Mouse (Mus musculus): ENCODE measurements around the gene Il1r2. TPM values are rescaled to one million over a fixed set of nuclear protein-coding genes. Genes with fewer than 3 reads are reported as not detected.
A peak's percentile ranks its signal among the peaks of the same experiment; 100 is the strongest.

The Il1r2 gene
- polyA plus RNA-seq, 1 experiment: 0.10 TPM

DNA sequence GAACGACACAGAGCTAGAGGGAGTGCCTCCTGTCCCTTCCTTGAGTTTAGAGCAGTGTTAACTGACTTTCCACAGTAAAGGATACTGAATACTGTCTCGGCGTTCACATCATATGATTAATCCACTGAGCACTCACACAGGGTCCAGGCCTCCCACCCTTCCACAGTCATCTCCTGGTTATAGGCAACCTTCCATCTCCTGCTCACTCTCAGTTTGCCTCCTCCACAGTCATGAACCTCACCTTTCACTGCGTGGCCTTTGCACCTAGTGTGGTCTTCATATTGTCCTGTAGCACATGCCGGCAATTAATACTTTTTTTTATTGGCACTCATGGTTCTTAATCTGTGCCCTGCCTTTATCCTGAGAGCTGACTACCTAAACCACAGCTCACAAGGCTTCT lies 44.3 kb upstream of the Il1r2 start:
- Histone ChIP-seq H3K4me2 (ENCODE audit: low read depth) (no peak overlapping the region), H3K36me3 (ENCODE audit: control insufficient read depth, insufficient read depth) (peaks cover 20% of the 10 kb centered on the region), H3K27me3 (ENCODE audit: control insufficient read depth, insufficient read depth, insufficient read length) (no peaks in the 10 kb centered on the region), H3K4me3 (no peak overlapping the region), H3ac (ENCODE audit: control insufficient read depth, insufficient read length) (no peak overlapping the region), H3K79me2 (ENCODE audit: control insufficient read depth, insufficient read depth) (no peaks in the 10 kb centered on the region)
- no peak for TF ChIP-seq E2F4 (IDR thresholded peaks at IDR 0.05; ENCODE audit: insufficient read depth)
- peak; percentile 77 for TF ChIP-seq POLR2AphosphoS2 (IDR thresholded peaks at IDR 0.05; ENCODE audit: insufficient read length, low read depth)
- TF ChIP-seq REST (IDR thresholded peaks at IDR 0.05; ENCODE audit: insufficient read depth, insufficient read length): no peak
- no peak for TF ChIP-seq MYOG (IDR thresholded peaks at IDR 0.05; ENCODE audit: control insufficient read depth in 1 of 3, insufficient read depth in 1 of 3, insufficient read length in 2 of 3, low read depth in 2 of 3)
- TF ChIP-seq SRF (IDR thresholded peaks at IDR 0.05; ENCODE audit: control insufficient read depth, insufficient read length, low read depth): no peak
- no peak for TF ChIP-seq USF1 (IDR thresholded peaks at IDR 0.05; ENCODE audit: low read depth)
- no peak for TF ChIP-seq MYOD1 (IDR thresholded peaks at IDR 0.05; ENCODE audit: control insufficient read depth in 1 of 3, insufficient read length in 2 of 3, low read depth in 2 of 3)
- TF ChIP-seq MAX (IDR thresholded peaks at IDR 0.05; ENCODE audit: low read depth): no peak
- TF ChIP-seq TCF3 (IDR thresholded peaks at IDR 0.05; ENCODE audit: insufficient read length, low read depth): no peak
- peak; percentile 26 for TF ChIP-seq POLR2A (IDR thresholded peaks at IDR 0.05; ENCODE audit: insufficient read length, low read depth)
- no peak for TF ChIP-seq TCF12 (IDR thresholded peaks at IDR 0.05; ENCODE audit: insufficient read depth, poor library complexity, severe bottlenecking)

DNA sequence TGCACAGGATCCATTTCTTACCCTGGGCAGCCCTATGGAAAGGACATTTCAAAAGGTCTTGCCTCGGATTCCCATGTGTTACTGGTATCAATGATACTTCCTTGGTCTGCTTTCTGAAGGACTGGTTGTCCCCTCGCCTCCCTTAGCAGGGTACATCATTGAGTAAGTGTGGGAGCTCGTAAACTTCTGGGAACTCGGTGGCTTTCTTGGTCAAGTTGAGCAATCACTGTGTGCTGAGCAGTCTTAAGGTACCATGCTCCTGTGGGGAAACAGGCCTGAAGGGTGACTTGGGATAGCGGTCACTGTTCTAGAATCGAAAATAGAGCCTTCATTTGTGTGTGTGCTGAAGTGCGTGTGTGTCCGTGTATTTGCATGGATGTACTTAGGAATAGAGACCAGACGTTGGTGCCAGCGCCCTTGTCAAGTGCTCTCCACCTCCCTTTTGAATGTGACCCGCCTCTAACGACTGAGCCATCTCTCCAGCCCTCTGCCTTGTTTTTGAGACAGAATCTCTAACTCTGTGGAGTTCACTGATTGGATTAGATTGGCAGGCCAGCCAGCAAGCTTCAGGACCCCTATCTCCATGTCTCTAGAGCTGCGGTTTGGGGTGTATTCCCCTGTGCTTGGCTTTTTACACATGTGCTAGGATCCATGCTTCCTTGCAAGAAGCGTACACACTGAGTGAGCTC lies 43.4 kb upstream of the Il1r2 start:
- no peaks in the 10 kb centered on the region for H3K79me2 ChIP-seq (ENCODE audit: control insufficient read depth, insufficient read depth)
- no peak overlapping the region for H3ac ChIP-seq (ENCODE audit: control insufficient read depth, insufficient read length)
- H3K4me2 ChIP-seq (ENCODE audit: low read depth): no peak overlapping the region
- TF ChIP-seq POLR2AphosphoS2 (IDR thresholded peaks at IDR 0.05; ENCODE audit: insufficient read length, low read depth) (peak; percentile 25), TCF3 (IDR thresholded peaks at IDR 0.05; ENCODE audit: insufficient read length, low read depth) (no peak), SRF (IDR thresholded peaks at IDR 0.05; ENCODE audit: control insufficient read depth, insufficient read length, low read depth) (no peak), MYOG (IDR thresholded peaks at IDR 0.05; ENCODE audit: control insufficient read depth in 1 of 3, insufficient read depth in 1 of 3, insufficient read length in 2 of 3, low read depth in 2 of 3) (no peak), CEBPB (IDR thresholded peaks at IDR 0.05; ENCODE audit: insufficient read depth, poor library complexity, severe bottlenecking) (no peak), MYOD1 (IDR thresholded peaks at IDR 0.05; ENCODE audit: control insufficient read depth in 1 of 3, insufficient read length in 2 of 3, low read depth in 2 of 3) (no peak), TCF12 (IDR thresholded peaks at IDR 0.05; ENCODE audit: insufficient read depth, poor library complexity, severe bottlenecking) (no peak), POLR2A (IDR thresholded peaks at IDR 0.05; ENCODE audit: insufficient read length, low read depth) (no peak), MAX (IDR thresholded peaks at IDR 0.05; ENCODE audit: low read depth) (no peak)
- peaks cover 15% of the 10 kb centered on the region for H3K36me3 ChIP-seq (ENCODE audit: control insufficient read depth, insufficient read depth)
- no peak overlapping the region for H3K4me3 ChIP-seq
- H3K27me3 ChIP-seq (ENCODE audit: control insufficient read depth, insufficient read depth, insufficient read length): no peaks in the 10 kb centered on the region

DNA sequence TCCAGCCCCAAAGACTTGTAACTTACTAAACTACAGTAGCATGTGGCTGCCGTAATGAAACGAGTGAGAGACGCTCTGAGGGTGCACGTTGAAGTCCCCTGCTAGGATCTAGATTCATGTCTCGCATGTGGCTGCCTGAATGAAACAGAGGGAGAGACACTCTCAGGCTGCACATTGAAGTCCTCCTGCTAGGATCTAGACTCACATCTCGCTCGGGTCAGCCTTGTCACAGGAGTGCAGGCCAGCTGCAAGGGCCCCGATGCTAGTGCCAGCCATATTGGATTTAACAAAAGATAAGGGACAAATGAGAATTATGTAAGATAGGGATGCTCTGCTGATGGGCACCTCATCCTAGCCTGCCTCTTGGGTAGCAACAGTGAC lies 42.9 kb upstream of the Il1r2 start:
- TF ChIP-seq MYOD1 (IDR thresholded peaks at IDR 0.05; ENCODE audit: control insufficient read depth in 1 of 3, insufficient read length in 2 of 3, low read depth in 2 of 3): no peak
- TF ChIP-seq REST (IDR thresholded peaks at IDR 0.05; ENCODE audit: insufficient read depth, insufficient read length): no peak
- no peak for TF ChIP-seq MAX (IDR thresholded peaks at IDR 0.05; ENCODE audit: low read depth)
- TF ChIP-seq POLR2AphosphoS2 (IDR thresholded peaks at IDR 0.05; ENCODE audit: insufficient read length, low read depth): peak; percentile 52
- TF ChIP-seq SRF (IDR thresholded peaks at IDR 0.05; ENCODE audit: control insufficient read depth, insufficient read length, low read depth): no peak
- TF ChIP-seq MYOG (IDR thresholded peaks at IDR 0.05; ENCODE audit: control insufficient read depth in 1 of 3, insufficient read depth in 1 of 3, insufficient read length in 2 of 3, low read depth in 2 of 3): no peak
- TF ChIP-seq CEBPB (IDR thresholded peaks at IDR 0.05; ENCODE audit: insufficient read depth, poor library complexity, severe bottlenecking): no peak
- Histone ChIP-seq H3K4me2 (ENCODE audit: low read depth) (no peak overlapping the region), H3ac (ENCODE audit: control insufficient read depth, insufficient read length) (no peak overlapping the region), H3K27me3 (ENCODE audit: control insufficient read depth, insufficient read depth, insufficient read length) (no peaks in the 10 kb centered on the region), H3K36me3 (ENCODE audit: control insufficient read depth, insufficient read depth) (peaks cover 11% of the 10 kb centered on the region), H3K4me3 (no peak overlapping the region), H3K79me2 (ENCODE audit: control insufficient read depth, insufficient read depth) (no peaks in the 10 kb centered on the region)

- H3K79me2 ChIP-seq (ENCODE audit: control insufficient read depth, insufficient read depth): no peaks in the 10 kb centered on the region
- TF ChIP-seq USF1 (IDR thresholded peaks at IDR 0.05; ENCODE audit: low read depth) (no peak), TCF12 (IDR thresholded peaks at IDR 0.05; ENCODE audit: insufficient read depth, poor library complexity, severe bottlenecking) (no peak), MAX (IDR thresholded peaks at IDR 0.05; ENCODE audit: low read depth) (no peak), MYOG (IDR thresholded peaks at IDR 0.05; ENCODE audit: control insufficient read depth in 1 of 3, insufficient read depth in 1 of 3, insufficient read length in 2 of 3, low read depth in 2 of 3) (no peak), MYOD1 (IDR thresholded peaks at IDR 0.05; ENCODE audit: control insufficient read depth in 1 of 3, insufficient read length in 2 of 3, low read depth in 2 of 3) (no peak), REST (IDR thresholded peaks at IDR 0.05; ENCODE audit: insufficient read depth, insufficient read length) (no peak), E2F4 (IDR thresholded peaks at IDR 0.05; ENCODE audit: insufficient read depth) (no peak), POLR2AphosphoS2 (IDR thresholded peaks at IDR 0.05; ENCODE audit: insufficient read length, low read depth) (peak; percentile 52)
- no peak overlapping the region for H3K4me2 ChIP-seq (ENCODE audit: low read depth)
- H3K36me3 ChIP-seq (ENCODE audit: control insufficient read depth, insufficient read depth): peaks cover 4% of the 10 kb centered on the region
- H3ac ChIP-seq (ENCODE audit: control insufficient read depth, insufficient read length): no peak overlapping the region
- H3K27me3 ChIP-seq (ENCODE audit: control insufficient read depth, insufficient read depth, insufficient read length): no peaks in the 10 kb centered on the region
- H3K4me3 ChIP-seq: no peak overlapping the region
Observed at GRCm38 (mm10) chr1:40031626-40032025, 42.3 kb upstream of the Il1r2 start.

- TF ChIP-seq MYOD1 (IDR thresholded peaks at IDR 0.05; ENCODE audit: control insufficient read depth in 1 of 3, insufficient read length in 2 of 3, low read depth in 2 of 3) (no peak), TCF3 (IDR thresholded peaks at IDR 0.05; ENCODE audit: insufficient read length, low read depth) (no peak), REST (IDR thresholded peaks at IDR 0.05; ENCODE audit: insufficient read depth, insufficient read length) (no peak), CEBPB (IDR thresholded peaks at IDR 0.05; ENCODE audit: insufficient read depth, poor library complexity, severe bottlenecking) (no peak), POLR2A (IDR thresholded peaks at IDR 0.05; ENCODE audit: insufficient read length, low read depth) (no peak), E2F4 (IDR thresholded peaks at IDR 0.05; ENCODE audit: insufficient read depth) (no peak)
- H3K4me3 ChIP-seq: no peak overlapping the region
- no peak overlapping the region for H3ac ChIP-seq (ENCODE audit: control insufficient read depth, insufficient read length)
- H3K27me3 ChIP-seq (ENCODE audit: control insufficient read depth, insufficient read depth, insufficient read length): no peaks in the 10 kb centered on the region
- H3K36me3 ChIP-seq (ENCODE audit: control insufficient read depth, insufficient read depth): no peaks in the 10 kb centered on the region
- H3K4me2 ChIP-seq (ENCODE audit: low read depth): peak overlapping the region; percentile 49
- no peaks in the 10 kb centered on the region for H3K79me2 ChIP-seq (ENCODE audit: control insufficient read depth, insufficient read depth)
Observed at GRCm38 (mm10) chr1:40033315-40033714, 40.6 kb upstream of the Il1r2 start.
